Mouse (Mus musculus) midbrain, postnatal 0 days (tissue): ENCODE data around the gene Cdip1. TPM values are rescaled to one million over a fixed set of nuclear protein-coding genes. Genes with fewer than 3 reads are reported as not detected.

ENCODE experiments used
- ATAC-seq: fragments of 200-750 bp; cut with Nextera tagmentation; 2 replicates; pipeline ENCODE4 v1.8.0; 2017; ENCODE audit warnings: moderate number of reproducible peaks, mild to moderate bottlenecking, moderate TSS enrichment, moderate library complexity; ENCODE audit not compliant: low FRiP score
- DNase-seq: peaks from one replicate; pipeline ENCODE4 v3.0.0-alpha.2; 2015; ENCODE audit warnings: low spot score
- H3K27ac ChIP-seq: fragments of 300-500 bp; sonication (generic); 2 replicates; pipeline ENCODE4 v1.5.1; 2014; ENCODE audit warnings: low read depth, mild to moderate bottlenecking, low read length, mixed read lengths
- H3K27me3 ChIP-seq: fragments of 300-500 bp; sonication (generic); 2 replicates; pipeline ENCODE4 v1.6.1; 2014; ENCODE audit warnings: low read length, control low read depth, mixed read lengths; ENCODE audit not compliant: insufficient read depth
- H3K36me3 ChIP-seq: fragments of 300-500 bp; sonication (generic); 2 replicates; pipeline ENCODE4 v1.6.1; 2014; ENCODE audit warnings: low read length, control low read depth, mixed read lengths; ENCODE audit not compliant: insufficient read depth
- H3K4me1 ChIP-seq: fragments of 300-500 bp; sonication (generic); 2 replicates; pipeline ENCODE4 v1.6.1; 2014; ENCODE audit warnings: mild to moderate bottlenecking, control low read depth, antibody characterized with exemption, low read length, mixed read lengths; ENCODE audit not compliant: insufficient read depth
- H3K4me2 ChIP-seq: fragments of 300-500 bp; sonication (generic); 2 replicates; pipeline ENCODE4 v1.6.1; 2014; ENCODE audit warnings: low read depth, mild to moderate bottlenecking, low read length, mixed read lengths; ENCODE audit not compliant: poor library complexity, severe bottlenecking
- H3K4me3 ChIP-seq: fragments of 300-500 bp; sonication (generic); 2 replicates; pipeline ENCODE4 v1.5.1; 2014; ENCODE audit warnings: low read depth, mild to moderate bottlenecking, low read length, moderate library complexity
- H3K9ac ChIP-seq: fragments of 300-500 bp; sonication (generic); replicated peaks from 2 replicates; pipeline ENCODE4 v1.6.1; 2014; ENCODE audit warnings: mild to moderate bottlenecking, low read length, moderate library complexity, mixed read lengths; ENCODE audit not compliant: poor library complexity, severe bottlenecking
- H3K9me3 ChIP-seq: fragments of 300-500 bp; sonication (generic); 2 replicates; pipeline ENCODE4 v1.6.1; 2016; ENCODE audit warnings: low read length, control low read depth
- CTCF ChIP-seq: IDR thresholded peaks from 2 replicates; pipeline ENCODE4 v1.5.1; 2016; ENCODE audit warnings: antibody characterized with exemption, mild to moderate bottlenecking
- WGBS: fragments of 180-500 bp; shearing (Covaris S2); extraction: QIAGEN DNeasy Blood & Tissue Kit; methylation state at CpG from one replicate; pipeline ENCODE4 v1.1.7; 2014; 5-methylcytosine and 5-hydroxymethylcytosine counted together
- polyA plus RNA-seq: library from polyadenylated mRNA; unstranded; fragments of >200 nt; fragmentation: Nextera tagmentation; extraction: Ambion mirVana; gene quantifications from 2 replicates; pipeline ENCODE4 v1.2.1, GENCODE M21; 2015
- total RNA-seq: library from RNA; depleted of rRNA; stranded (reverse); fragments of >200 nt; gene quantifications from 2 replicates; pipeline ENCODE4 v1.2.3, GENCODE M21; 2014

Gene Cdip1
- total and polyA plus RNA-seq, 2 experiments from 2014 or later: 130 to 131 TPM

- ATAC-seq: peak; percentile 81
- DNase-seq: no peak
- TF ChIP-seq CTCF: no peak
- no peaks in the 10 kb centered on the region for H3K36me3 ChIP-seq
- 1% methylated on average over 40 of the region's 40 CpGs for WGBS
- peak overlapping the region; percentile 97 for H3K4me3 ChIP-seq
- H3K4me1 ChIP-seq: peaks cover 9% of the 10 kb centered on the region; the same call in 1 of the 2 replicates
- no peaks in the 10 kb centered on the region for H3K9me3 ChIP-seq
- peak overlapping the region; percentile 63 for H3K27ac ChIP-seq
- peak overlapping the region; percentile 81 for H3K4me2 ChIP-seq
- no peaks in the 10 kb centered on the region for H3K27me3 ChIP-seq
- peak overlapping the region; percentile 92 for H3K9ac ChIP-seq
These were observed 63.5 kb downstream of the Cdip1 start for GRCm38 (mm10) chr16:4726528-4727128.

DNA sequence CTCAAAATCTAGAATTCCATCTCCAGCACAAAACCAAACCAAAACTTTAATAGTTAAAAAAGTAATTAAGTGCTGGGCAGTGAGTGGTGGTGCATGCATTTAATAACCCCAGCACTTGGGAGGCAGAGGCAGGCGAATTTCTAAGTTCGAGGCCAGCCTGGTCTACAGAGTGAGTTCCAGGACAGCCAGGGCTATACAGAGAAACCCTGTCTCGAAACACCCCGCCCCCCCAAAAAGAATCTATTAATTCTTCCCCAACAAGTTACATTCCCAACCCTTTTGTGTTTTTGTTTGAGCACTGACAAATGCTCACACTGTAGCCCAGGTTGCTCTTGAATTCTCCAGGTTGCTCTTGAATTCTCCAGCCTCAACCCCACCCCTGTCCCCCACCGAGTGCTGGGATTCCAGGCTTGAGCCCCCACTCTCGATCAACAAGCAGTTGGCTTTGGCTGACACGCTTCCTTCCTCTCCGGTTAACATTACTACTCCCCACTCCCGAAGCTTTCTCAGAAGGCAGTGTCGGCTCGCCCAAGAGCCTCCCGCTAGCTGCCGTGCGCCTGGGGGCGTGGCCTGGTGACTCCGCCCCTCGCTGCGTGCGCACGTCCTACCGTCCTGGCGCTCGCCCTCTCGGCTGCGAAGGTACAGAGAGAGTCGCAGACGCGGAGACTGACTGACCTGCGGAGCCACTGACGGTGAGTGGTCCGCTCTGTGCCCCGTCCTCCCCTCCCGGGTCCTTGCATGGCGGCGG is 64.1 kb downstream of the Cdip1 start, which contains the start of gene Hmox2:
Gene Hmox2 (plus strand): TSS at position 582 of the 748 bp plus-strand sequence.
- Histone ChIP-seq H3K4me3 (peak within 1 kb of the TSS; percentile 97), H3K4me1 (peaks cover 9% of the 10 kb centered on the region; the same call in 1 of the 2 replicates), H3K9me3 (no peaks in the 10 kb centered on the region), H3K27ac (peak within 1 kb of the TSS; percentile 63), H3K27me3 (no peaks in the 10 kb centered on the region), H3K4me2 (peak within 1 kb of the TSS; percentile 81), H3K36me3 (no peaks in the 10 kb centered on the region), H3K9ac (peak within 1 kb of the TSS; percentile 92)
- 6% methylated on average over 33 of the region's 35 CpGs for WGBS
- no peak for TF ChIP-seq CTCF
- peak; percentile 93 for ATAC-seq
- peak; percentile 91 for DNase-seq

- H3K27ac ChIP-seq: no peak overlapping the region
- ATAC-seq (no peak), DNase-seq (no peak)
- peaks cover 9% of the 10 kb centered on the region; the same call in 1 of the 2 replicates for H3K4me1 ChIP-seq
- H3K27me3 ChIP-seq: no peaks in the 10 kb centered on the region
- no peaks in the 10 kb centered on the region for H3K36me3 ChIP-seq
- no peak overlapping the region for H3K9ac ChIP-seq
- H3K9me3 ChIP-seq: no peaks in the 10 kb centered on the region
- no peak overlapping the region for H3K4me2 ChIP-seq
- no peak for TF ChIP-seq CTCF
- H3K4me3 ChIP-seq: no peak overlapping the region
- 82% methylated on average over 4 of the region's 4 CpGs for WGBS
These were observed 64.8 kb downstream of the Cdip1 start for GRCm38 (mm10) chr16:4725266-4725665.

- Histone ChIP-seq H3K27ac (no peak overlapping the region), H3K4me3 (no peak overlapping the region), H3K9me3 (no peaks in the 10 kb centered on the region), H3K4me1 (peaks cover 7% of the 10 kb centered on the region; the same call in 1 of the 2 replicates), H3K4me2 (no peak overlapping the region), H3K9ac (no peak overlapping the region), H3K27me3 (no peaks in the 10 kb centered on the region), H3K36me3 (no peaks in the 10 kb centered on the region)
- ATAC-seq (no peak), DNase-seq (no peak)
- TF ChIP-seq CTCF: no peak
- 69% methylated on average over 3 of the region's 3 CpGs for WGBS
These were observed 67.2 kb downstream of the Cdip1 start for GRCm38 (mm10) chr16:4722915-4723209.

DNA sequence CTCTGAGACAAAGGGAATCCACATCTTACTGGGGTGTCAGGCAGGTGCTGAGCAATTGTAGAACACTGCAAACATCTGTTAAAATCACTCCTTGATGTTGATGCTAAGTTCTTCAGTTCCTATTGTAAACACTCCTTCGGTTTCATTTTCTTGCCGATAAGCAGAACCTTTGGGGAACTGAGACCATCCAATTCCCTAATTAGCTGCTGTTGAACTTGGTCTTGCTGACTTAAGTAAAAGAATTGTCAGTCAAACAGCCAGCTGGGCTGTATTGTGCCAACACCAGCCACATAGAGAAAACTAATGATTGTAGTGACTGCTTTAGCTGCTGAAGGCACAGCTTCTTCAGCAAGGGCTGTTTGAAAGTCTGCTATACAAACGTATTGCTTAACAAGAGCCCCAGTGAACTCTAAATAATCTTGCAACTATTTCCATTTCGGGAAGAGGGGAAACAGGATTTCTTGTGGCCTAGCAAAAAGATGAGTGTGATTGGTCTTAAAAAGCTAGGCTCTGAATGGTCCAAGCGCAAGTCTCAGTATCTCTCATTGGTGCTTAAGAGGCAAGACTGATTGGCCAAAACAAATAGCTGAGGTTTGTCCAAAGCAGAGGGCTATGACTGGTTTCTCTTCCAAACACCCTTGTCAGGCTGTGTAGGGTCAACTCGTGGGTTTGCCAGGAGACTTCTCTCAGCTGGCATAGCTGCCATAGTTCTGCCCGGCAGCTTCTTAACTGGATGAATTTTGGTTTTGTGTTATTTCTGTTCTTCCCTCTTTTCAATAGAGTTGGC is 67.8 kb downstream of the Cdip1 start:
- Histone ChIP-seq H3K9ac (no peak overlapping the region), H3K36me3 (no peaks in the 10 kb centered on the region), H3K4me2 (no peak overlapping the region), H3K4me3 (no peak overlapping the region), H3K27ac (no peak overlapping the region), H3K4me1 (peaks cover 4% of the 10 kb centered on the region; the same call in 1 of the 2 replicates), H3K27me3 (no peaks in the 10 kb centered on the region), H3K9me3 (no peaks in the 10 kb centered on the region)
- no peak for TF ChIP-seq CTCF
- DNase-seq (no peak), ATAC-seq (no peak)
- WGBS: 74% methylated on average over 7 of the region's 7 CpGs
